Mouse (Mus musculus): Measurements from ENCODE around the gene Ppid. TPM values are rescaled to one million over a fixed set of nuclear protein-coding genes. Genes with fewer than 3 reads are reported as not detected.

The Ppid gene
- polyA plus RNA-seq, 1 experiment from 2014 or later, result 161 TPM

- WGBS, result 78% methylated on average over 5 of the region's 5 CpGs
- Histone ChIP-seq H3K9me3 (ENCODE audit: control insufficient read depth, low read length) (no peaks in the 10 kb centered on the region), H3K36me3 (ENCODE audit: control insufficient read depth, insufficient read depth) (no peaks in the 10 kb centered on the region), H3K9ac (replicated peaks; ENCODE audit: low read depth, low read length) (no peak overlapping the region), H3K27ac (ENCODE audit: low read length) (no peak overlapping the region), H3K4me2 (ENCODE audit: low read length) (no peak overlapping the region), H3K4me1 (replicated peaks; ENCODE audit: control insufficient read depth, insufficient read depth, low read length) (peaks cover 4% of the 10 kb centered on the region), H3K4me3 (replicated peaks; ENCODE audit: low read length) (no peak overlapping the region), H3K27me3 (replicated peaks; ENCODE audit: control insufficient read depth, insufficient read depth, low read length) (no peaks in the 10 kb centered on the region)
- ATAC-seq, result no peak
Observed at GRCm38 (mm10) chr3:79579891-79580575, 11.1 kb upstream of the Ppid start.

DNA sequence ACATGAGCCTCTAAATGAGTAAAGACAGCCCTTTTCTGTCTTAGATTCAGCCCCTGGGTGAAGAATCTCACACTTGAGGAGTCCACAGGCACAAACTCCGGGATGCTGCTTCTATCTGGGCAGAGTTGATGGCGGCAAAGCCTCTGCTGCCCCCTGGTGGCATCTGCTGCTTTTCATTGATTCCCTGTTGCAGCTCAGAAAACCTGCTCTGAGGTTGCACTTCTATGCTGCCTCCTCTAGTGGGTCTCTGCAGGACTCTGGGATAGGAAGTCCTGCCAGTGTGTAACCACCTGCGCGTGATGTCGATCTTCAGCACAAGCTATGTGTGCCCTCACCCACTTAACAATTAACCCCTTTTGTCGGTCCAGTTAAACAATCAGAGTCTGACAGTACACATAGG, 4.3 kb upstream of the Ppid start:
- no peaks in the 10 kb centered on the region for H3K27me3 ChIP-seq (replicated peaks; ENCODE audit: control insufficient read depth, insufficient read depth, low read length)
- H3K36me3 ChIP-seq (ENCODE audit: control insufficient read depth, insufficient read depth), result no peaks in the 10 kb centered on the region
- no peak overlapping the region for H3K4me3 ChIP-seq (replicated peaks; ENCODE audit: low read length)
- no peak overlapping the region for H3K4me2 ChIP-seq (ENCODE audit: low read length)
- no peaks in the 10 kb centered on the region for H3K9me3 ChIP-seq (ENCODE audit: control insufficient read depth, low read length)
- no peak overlapping the region for H3K27ac ChIP-seq (ENCODE audit: low read length)
- 6% methylated on average over 6 of the region's 6 CpGs for WGBS
- H3K9ac ChIP-seq (replicated peaks; ENCODE audit: low read depth, low read length), result no peak overlapping the region
- peak; percentile 74 for ATAC-seq
- H3K4me1 ChIP-seq (replicated peaks; ENCODE audit: control insufficient read depth, insufficient read depth, low read length), result peaks cover under 1% of the 10 kb centered on the region

- H3K4me1 ChIP-seq (replicated peaks; ENCODE audit: control insufficient read depth, insufficient read depth, low read length), result peaks cover 14% of the 10 kb centered on the region
- no peak for ATAC-seq
- 82% methylated on average over 2 of the region's 2 CpGs for WGBS
- H3K9ac ChIP-seq (replicated peaks; ENCODE audit: low read depth, low read length), result no peak overlapping the region
- H3K27me3 ChIP-seq (replicated peaks; ENCODE audit: control insufficient read depth, insufficient read depth, low read length), result no peaks in the 10 kb centered on the region
- no peak overlapping the region for H3K4me2 ChIP-seq (ENCODE audit: low read length)
- H3K4me3 ChIP-seq (replicated peaks; ENCODE audit: low read length), result no peak overlapping the region
- peaks cover 4% of the 10 kb centered on the region; the same call in 1 of the 2 replicates for H3K36me3 ChIP-seq (ENCODE audit: control insufficient read depth, insufficient read depth)
- H3K27ac ChIP-seq (ENCODE audit: low read length), result no peak overlapping the region
- H3K9me3 ChIP-seq (ENCODE audit: control insufficient read depth, low read length), result no peaks in the 10 kb centered on the region
Observed at GRCm38 (mm10) chr3:79589671-79590070, 1.5 kb upstream of the Ppid start.

- Histone ChIP-seq H3K4me1 (replicated peaks; ENCODE audit: control insufficient read depth, insufficient read depth, low read length) (peaks cover 14% of the 10 kb centered on the region), H3K9me3 (ENCODE audit: control insufficient read depth, low read length) (no peaks in the 10 kb centered on the region), H3K27me3 (replicated peaks; ENCODE audit: control insufficient read depth, insufficient read depth, low read length) (no peaks in the 10 kb centered on the region), H3K4me3 (replicated peaks; ENCODE audit: low read length) (peak overlapping the region; percentile 78), H3K27ac (ENCODE audit: low read length) (no peak overlapping the region), H3K9ac (replicated peaks; ENCODE audit: low read depth, low read length) (peak overlapping the region; percentile 77), H3K4me2 (ENCODE audit: low read length) (peak overlapping the region; percentile 89), H3K36me3 (ENCODE audit: control insufficient read depth, insufficient read depth) (peaks cover 12% of the 10 kb centered on the region; the same call in 1 of the 2 replicates)
- 6% methylated on average over 15 of the region's 15 CpGs for WGBS
- no peak; the same call in 1 of the 2 replicates for ATAC-seq
Observed at GRCm38 (mm10) chr3:79591793-79592471, 790 bp downstream of the Ppid start.

DNA sequence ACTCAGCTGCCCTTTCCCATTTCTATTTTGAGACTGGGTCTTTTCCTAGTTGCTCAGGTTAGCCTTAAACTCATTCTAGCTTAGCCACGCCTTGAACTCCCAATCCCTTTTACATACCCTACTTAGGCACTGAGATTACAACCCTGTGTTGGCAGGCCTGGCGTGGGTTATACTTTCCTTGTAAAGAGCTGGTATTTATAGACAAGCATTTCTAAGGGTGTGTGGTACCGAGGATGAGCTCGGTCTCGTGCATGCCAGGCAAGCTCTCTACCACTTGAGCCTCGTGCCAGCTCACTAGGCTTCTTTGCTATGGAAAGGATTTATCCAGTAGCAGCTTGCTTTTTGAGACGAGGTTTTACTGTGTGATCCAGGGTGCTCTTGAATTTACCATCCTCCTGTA, 4.3 kb downstream of the Ppid start:
- H3K9ac ChIP-seq (replicated peaks; ENCODE audit: low read depth, low read length), result no peak overlapping the region
- peaks cover 14% of the 10 kb centered on the region for H3K4me1 ChIP-seq (replicated peaks; ENCODE audit: control insufficient read depth, insufficient read depth, low read length)
- ATAC-seq, result no peak
- no peaks in the 10 kb centered on the region for H3K9me3 ChIP-seq (ENCODE audit: control insufficient read depth, low read length)
- H3K36me3 ChIP-seq (ENCODE audit: control insufficient read depth, insufficient read depth), result peaks cover 28% of the 10 kb centered on the region
- WGBS, result 96% methylated on average over 7 of the region's 7 CpGs
- H3K27ac ChIP-seq (ENCODE audit: low read length), result no peak overlapping the region
- no peak overlapping the region for H3K4me3 ChIP-seq (replicated peaks; ENCODE audit: low read length)
- H3K4me2 ChIP-seq (ENCODE audit: low read length), result no peak overlapping the region
- H3K27me3 ChIP-seq (replicated peaks; ENCODE audit: control insufficient read depth, insufficient read depth, low read length), result no peaks in the 10 kb centered on the region

GRCm38 (mm10) chr3:79609886-79610285, 18.7 kb downstream of the Ppid start:
- Histone ChIP-seq H3K36me3 (ENCODE audit: control insufficient read depth, insufficient read depth) (peaks cover 29% of the 10 kb centered on the region), H3K4me2 (ENCODE audit: low read length) (no peak overlapping the region), H3K27me3 (replicated peaks; ENCODE audit: control insufficient read depth, insufficient read depth, low read length) (no peaks in the 10 kb centered on the region), H3K9ac (replicated peaks; ENCODE audit: low read depth, low read length) (no peak overlapping the region), H3K4me3 (replicated peaks; ENCODE audit: low read length) (no peak overlapping the region), H3K27ac (ENCODE audit: low read length) (no peak overlapping the region), H3K4me1 (replicated peaks; ENCODE audit: control insufficient read depth, insufficient read depth, low read length) (no peaks in the 10 kb centered on the region), H3K9me3 (ENCODE audit: control insufficient read depth, low read length) (no peaks in the 10 kb centered on the region)
- ATAC-seq, result no peak
- WGBS, result 89% methylated on average over 2 of the region's 2 CpGs

- Histone ChIP-seq H3K4me1 (replicated peaks; ENCODE audit: control insufficient read depth, insufficient read depth, low read length) (peaks cover 11% of the 10 kb centered on the region), H3K27ac (ENCODE audit: low read length) (no peak overlapping the region)
- ATAC-seq, result no peak
Observed at GRCm38 (mm10) chr3:79627484-79628181, 36.5 kb downstream of the Ppid start.

GRCm38 (mm10) chr3:79628182-79628560, 37.0 kb downstream of the Ppid start:
- Histone ChIP-seq H3K36me3 (ENCODE audit: control insufficient read depth, insufficient read depth) (peaks cover 8% of the 10 kb centered on the region), H3K4me2 (ENCODE audit: low read length) (peak overlapping the region; percentile 66), H3K9me3 (ENCODE audit: control insufficient read depth, low read length) (no peaks in the 10 kb centered on the region), H3K27ac (ENCODE audit: low read length) (peak overlapping the region; percentile 41), H3K9ac (replicated peaks; ENCODE audit: low read depth, low read length) (peak overlapping the region; percentile 66), H3K27me3 (replicated peaks; ENCODE audit: control insufficient read depth, insufficient read depth, low read length) (no peaks in the 10 kb centered on the region), H3K4me3 (replicated peaks; ENCODE audit: low read length) (peak overlapping the region; percentile 66), H3K4me1 (replicated peaks; ENCODE audit: control insufficient read depth, insufficient read depth, low read length) (peaks cover 11% of the 10 kb centered on the region)
- no peak for ATAC-seq
- WGBS, result under 1% methylated on average over 9 of the region's 9 CpGs

More at GRCm38 (mm10) chr3:79627484-79628181, 36.5 kb downstream of the Ppid start:
- peak overlapping the region; percentile 66 for H3K9ac ChIP-seq (replicated peaks; ENCODE audit: low read depth, low read length)
- peaks cover 9% of the 10 kb centered on the region for H3K36me3 ChIP-seq (ENCODE audit: control insufficient read depth, insufficient read depth)
- peak overlapping the region; percentile 66 for H3K4me3 ChIP-seq (replicated peaks; ENCODE audit: low read length)
- no peaks in the 10 kb centered on the region for H3K27me3 ChIP-seq (replicated peaks; ENCODE audit: control insufficient read depth, insufficient read depth, low read length)
- peak overlapping the region; percentile 66 for H3K4me2 ChIP-seq (ENCODE audit: low read length)
- H3K9me3 ChIP-seq (ENCODE audit: control insufficient read depth, low read length), result no peaks in the 10 kb centered on the region
- 24% methylated on average over 10 of the region's 10 CpGs for WGBS

Data from forebrain, embryonic 16.5 days (tissue).